Mouse (Mus musculus): Measurements from ENCODE around the gene Lamc3. TPM values are rescaled to one million over a fixed set of nuclear protein-coding genes. Genes with fewer than 3 reads are reported as not detected.
A peak's percentile ranks its signal among the peaks of the same experiment; 100 is the strongest.
"Not testable (repeated sequence)": the region's sequence is repeated elsewhere in the genome, so short reads cannot be mapped to it uniquely, and the experiment has no call there.

Gene Lamc3
- total RNA-seq, 2 experiments from 2014 or later, result not detected

DNA sequence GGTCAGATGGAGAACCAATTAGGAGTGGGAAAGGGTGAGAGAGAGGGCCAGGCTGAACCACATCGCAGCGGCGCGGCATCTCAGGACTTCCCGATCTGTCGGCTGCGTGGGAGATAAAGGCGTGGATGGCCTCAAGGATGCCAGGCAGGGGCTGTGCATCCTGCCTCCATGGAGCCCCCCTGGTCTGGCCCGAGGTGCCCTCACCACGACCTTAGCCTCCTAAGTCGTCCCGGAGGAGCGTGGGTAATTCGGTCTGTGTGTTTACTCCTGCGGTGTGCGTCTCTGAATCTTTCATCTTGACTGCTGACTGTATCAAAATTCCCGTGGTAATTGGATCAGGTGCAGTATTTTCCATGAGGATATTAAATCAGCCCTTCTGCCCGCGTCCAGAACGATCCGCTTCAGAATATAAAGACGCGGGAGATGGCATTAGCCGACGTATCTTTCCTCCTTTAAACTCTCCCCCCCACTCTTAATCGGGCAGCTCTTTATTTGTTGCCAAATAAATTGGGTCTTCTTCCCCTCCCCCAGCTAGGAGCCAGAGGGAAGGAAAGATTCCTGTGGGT lies 12.7 kb upstream of the Lamc3 start:
- no peak for ATAC-seq (replicated peaks; ENCODE audit: poor library complexity)

DNA sequence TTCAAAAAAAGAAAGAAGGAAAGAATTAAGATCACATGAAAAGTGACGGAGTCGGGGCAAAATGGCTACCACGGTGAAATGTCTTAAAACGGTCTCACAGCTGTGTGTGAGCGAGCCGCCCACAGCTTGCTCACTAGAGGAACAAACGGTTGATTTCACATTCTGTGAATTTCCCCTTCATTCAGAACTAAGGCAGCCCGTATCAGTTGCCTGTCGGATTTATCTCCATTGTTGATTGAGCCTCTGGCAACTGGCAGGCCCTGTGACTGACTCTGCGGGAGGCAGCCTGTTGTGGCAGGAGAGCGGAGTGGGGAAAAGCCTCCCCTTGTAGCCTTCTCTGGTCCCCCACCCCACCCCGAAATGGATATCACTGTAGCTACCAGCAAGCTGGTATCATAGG lies 10.6 kb upstream of the Lamc3 start:
- ATAC-seq (replicated peaks; ENCODE audit: poor library complexity), result no peak

DNA sequence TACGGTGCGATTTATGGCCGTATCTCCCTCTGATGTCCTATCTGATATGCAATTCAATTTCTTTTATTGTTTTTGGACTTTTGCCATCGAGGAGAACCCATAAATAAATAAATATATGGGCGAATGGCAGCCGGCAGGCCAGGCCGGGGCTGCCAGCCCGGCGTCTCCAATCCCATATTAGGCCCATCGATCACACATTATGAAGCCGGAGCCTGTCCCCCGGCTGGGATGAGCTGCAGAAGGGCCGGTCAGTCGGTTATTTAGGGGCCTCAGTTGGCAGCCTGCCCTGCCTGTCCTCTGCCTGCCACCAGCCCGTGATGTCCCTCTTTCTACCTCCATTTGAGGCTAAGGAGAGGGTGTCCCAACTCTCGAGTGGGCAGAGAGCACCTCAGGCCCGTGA lies 8.5 kb upstream of the Lamc3 start:
- no peak for ATAC-seq (replicated peaks; ENCODE audit: poor library complexity)

DNA sequence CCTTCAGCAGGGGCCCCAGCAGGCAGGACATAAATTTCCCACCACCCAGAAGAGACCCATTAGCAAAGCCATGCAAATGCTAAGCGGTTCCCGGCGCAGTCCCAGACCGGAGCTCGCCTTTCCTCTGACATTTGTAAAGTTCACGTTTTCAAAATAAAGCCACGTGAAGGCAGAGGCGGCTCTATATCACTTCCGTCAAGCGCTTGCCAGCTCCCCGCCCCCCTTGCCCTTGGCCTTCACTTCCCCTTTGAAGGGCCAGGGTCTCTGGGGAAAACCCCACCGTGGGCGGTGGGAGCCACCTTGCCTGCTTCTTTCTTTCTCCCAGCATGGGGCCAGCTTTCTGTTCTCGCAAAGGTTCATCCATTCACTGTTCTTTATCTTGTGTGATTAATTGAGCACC lies 6.2 kb upstream of the Lamc3 start:
- ATAC-seq (replicated peaks; ENCODE audit: poor library complexity), result no peak

DNA sequence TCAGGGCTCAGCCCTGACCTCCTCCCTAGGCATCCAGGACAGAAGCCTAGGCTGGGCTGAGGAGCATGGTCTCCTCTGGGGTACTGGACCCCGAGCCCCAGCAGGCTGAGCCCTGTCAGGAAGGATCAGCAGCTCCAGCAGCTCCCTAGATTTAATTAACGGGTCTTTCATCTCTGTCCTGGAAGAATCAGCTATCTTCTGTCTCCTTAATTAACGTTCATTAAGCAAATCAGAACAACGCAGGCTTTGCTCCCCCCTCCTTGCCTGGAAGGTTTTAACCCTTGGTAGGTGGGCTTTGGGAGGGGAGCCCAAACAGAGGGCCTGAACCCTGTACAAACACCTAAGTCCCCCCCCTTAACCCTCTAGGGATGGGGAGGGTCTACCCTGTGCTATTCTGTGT lies 4.0 kb upstream of the Lamc3 start:
- no peak for ATAC-seq (replicated peaks; ENCODE audit: poor library complexity)

DNA sequence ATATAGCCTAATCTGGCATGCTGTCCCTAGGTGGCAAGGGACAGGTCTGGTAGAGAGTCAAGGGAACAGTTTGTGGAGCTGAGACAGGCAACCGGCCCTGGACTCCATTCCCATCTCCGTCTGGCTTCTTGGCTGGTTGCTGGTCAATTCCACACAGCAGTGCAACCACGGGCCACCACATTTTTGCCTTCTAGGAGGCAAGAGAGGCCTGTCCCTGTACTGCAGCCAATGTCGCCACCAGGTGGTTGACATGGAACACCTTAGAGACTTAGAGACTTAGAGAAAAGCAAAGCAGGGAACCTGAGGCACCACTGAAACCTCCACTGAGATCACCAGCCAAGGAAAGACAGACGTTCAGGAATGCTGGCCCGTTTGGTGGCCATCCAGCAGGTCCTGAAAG lies 2.3 kb upstream of the Lamc3 start:
- ATAC-seq (replicated peaks; ENCODE audit: poor library complexity), result no peak

DNA sequence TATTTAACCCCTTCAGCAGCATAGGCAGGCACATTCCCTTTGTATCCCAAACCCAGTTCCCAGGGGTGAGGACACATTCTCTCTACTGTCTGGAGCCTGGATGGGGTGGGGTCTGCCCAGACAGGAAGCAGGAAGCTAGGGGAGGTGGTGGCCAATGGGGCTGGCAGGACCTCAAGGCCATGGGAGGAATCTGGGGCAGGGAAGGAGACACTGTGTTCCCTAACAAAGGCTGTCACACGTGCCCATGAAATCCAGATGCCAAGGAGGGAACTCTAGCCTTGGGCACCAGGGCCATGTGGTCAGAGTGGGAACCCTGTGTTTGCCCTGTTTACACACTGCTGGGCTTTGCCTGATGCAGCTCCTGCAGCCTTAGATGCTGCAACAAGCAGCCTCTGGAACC lies 1.8 kb downstream of the Lamc3 start:
- no peak for ATAC-seq (replicated peaks; ENCODE audit: poor library complexity)

DNA sequence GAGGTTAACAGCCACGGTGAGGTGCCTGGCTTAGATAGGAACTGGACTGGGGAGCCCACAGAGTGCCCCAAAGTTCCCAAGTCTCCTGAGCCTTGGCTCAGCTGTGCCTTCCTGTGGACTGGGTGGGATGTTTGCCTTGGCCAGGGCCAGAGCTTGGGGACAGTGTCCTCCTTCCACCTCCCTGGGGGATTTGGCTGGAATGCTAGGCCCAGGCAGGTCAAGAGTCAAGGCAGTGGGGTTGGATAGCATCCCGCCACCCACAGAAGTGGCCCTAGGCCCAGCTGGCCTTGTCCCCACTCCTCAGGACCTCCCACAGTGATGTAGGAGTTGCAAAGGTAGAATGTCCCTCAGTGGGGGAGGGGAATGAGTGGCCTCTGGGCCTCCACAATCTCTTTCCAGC lies 4.1 kb downstream of the Lamc3 start:
- no peak for ATAC-seq (replicated peaks; ENCODE audit: poor library complexity)

DNA sequence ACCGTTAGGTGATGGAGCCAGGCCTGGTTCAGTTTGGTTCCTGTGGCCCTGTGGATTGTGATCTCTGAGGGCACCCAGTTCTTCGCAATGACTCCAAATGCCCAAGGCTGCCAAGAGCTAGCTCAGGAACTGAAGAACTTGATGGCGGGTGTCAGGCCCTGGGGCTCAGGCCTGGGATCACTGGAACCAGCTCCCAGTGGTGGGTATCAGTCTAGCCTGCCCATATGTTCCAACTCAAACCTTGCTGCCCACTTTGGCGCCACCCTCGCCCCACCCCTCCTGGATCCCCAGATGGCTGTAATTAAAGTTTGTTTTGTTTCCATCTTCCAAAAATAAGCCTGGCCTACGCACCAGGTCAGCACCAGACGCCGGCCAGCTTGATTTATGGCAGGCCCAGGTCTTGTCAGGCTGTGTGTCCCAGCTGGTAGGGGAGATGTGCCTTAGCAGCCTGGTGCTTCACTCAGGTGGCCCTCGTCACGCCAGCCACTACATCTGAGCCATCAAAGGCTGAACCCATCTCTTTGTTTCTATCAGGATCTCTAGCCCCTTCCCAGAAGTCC lies 6.1 kb downstream of the Lamc3 start:
- no peak for ATAC-seq (replicated peaks; ENCODE audit: poor library complexity)

DNA sequence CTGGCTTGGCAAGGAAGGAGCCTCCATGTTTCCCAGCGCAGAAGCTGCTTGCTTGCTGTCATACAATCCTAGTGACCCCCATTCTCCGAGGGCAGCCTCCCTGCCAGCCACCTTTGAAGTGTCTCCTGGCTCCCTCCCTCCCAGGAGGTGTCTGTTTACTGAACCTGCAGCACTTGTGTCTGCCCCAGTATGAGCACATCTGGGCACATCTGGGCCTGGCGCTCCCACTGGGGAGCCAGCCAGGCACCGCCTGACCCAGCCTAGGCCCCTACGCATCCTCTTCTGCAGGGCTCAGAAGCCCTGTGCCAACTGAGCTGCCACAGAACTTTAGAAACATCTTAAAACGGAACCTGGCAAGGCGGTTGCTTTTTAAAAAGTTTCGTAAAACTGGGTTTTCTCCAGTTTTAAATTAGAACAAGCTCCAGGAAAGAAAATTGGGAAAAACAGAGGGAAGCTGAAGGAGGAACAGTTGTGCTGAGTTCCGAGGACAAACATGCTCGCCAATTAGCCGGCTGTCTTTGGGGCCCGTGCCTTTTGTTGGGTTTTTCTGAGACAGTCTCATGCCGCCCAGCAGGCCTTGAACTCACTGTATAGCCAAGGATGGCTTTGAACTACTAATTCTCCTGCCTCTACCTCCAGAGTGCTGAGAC lies 7.3 kb downstream of the Lamc3 start:
- ATAC-seq (replicated peaks; ENCODE audit: poor library complexity), result no peak

DNA sequence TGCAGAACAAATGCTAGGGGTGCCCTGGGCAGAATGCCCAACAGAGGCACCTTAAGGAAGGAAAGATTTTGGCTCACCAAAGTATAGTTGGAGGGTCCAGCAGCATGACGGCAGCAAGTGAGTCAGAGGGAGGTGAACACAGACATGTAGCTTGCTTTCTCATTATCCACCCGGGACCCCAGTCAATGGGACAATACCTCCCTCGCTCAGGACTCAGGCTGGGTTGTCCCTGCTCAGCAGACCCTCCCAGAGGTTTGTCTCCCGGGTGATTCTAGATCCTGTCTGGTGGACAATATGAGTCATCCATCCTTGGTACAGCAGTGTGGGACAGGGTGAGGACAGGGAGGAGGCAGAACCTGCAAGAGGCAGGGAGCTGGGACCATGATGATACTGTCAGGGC lies 13.8 kb downstream of the Lamc3 start:
- ATAC-seq (replicated peaks; ENCODE audit: poor library complexity), result no peak

DNA sequence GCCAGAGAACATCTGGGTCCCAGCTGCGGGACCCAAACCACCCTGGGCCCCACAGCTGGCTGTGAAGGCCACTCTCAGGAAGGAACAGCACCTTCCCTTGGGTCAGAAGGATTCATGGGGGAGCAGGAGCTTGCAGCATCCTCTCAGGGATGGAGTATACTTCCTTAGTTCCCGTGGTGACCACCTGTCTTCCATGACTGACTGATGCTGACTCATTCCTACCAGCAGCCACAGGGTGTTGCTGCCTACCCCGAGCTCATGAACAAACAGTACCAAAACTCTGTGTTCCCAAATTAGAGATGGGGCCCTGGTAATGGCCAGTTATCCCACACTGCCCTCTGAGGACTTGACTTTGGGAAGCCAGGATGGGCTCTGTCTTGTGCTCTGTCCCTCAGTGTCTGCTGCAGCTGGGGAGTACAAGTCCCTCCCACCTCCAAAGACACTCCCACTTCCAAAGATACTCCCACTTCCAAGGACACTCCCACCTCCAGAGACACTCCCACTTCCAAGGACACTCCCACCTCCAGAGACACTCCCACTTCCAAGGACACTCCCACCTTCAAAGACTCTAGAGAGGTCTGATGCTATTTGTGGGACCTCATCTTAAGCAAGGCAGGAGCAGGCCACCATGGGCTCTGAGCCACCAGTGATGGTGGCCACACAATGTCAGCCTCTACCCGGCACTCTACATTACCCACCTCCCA lies 14.7 kb downstream of the Lamc3 start:
- ATAC-seq (replicated peaks; ENCODE audit: poor library complexity), result peak; percentile 89

DNA sequence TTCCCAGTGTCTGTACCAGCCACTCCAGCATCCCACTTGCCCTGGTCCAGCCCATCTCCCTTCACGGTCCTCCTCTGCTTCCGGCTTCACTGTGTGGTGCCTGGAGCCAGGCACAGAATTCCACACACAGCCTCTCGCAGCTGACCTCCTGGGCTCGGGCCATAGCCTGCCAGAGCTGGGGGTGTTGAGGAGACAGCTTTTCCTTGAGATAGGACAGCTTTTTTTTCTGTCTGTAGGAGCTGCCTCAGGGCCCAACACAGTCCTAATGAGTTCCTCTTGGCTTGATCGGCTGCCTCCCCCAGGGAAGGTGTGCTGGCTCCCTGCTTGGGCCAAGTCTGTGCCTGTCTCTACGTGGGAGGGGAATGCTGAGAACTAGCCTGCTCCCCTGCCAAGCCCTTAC lies 17.0 kb downstream of the Lamc3 start:
- ATAC-seq (replicated peaks; ENCODE audit: poor library complexity), result no peak

DNA sequence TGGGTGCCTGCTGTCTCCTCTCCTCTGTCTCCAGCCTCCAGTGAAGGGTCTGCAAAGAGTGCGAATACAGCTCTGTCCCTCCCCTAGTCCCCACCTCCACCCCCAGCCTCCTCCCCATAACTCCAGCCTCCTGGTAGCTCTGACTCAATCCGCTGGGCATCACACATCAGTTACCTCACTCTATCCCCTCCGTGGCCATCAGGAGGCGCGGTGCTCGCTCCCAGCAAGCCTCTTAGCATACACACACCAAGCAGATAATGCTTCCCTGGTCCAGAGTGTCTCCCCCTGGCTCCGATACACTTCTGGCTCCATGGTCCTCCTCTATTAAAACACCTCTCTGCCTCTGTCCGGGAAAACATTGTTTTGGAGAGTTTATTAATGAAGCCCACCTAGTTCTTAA lies 17.5 kb downstream of the Lamc3 start:
- ATAC-seq (replicated peaks; ENCODE audit: poor library complexity), result no peak

DNA sequence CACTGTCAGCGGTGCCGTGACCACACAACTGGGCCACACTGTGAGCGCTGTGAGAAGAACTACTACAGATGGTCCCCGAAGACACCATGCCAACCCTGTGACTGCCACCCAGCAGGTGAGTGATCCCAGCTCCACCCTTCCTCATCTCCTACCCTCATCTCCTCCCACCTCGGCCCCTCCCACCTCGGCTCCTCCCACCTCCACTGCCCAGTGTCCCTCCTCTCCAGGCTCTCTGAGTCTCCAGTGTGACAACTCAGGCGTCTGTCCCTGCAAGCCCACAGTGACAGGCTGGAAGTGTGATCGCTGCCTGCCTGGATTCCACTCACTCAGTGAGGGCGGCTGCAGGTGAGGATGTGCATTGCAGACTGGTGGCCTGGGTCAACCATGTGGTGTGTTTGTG lies 18.6 kb downstream of the Lamc3 start:
- no peak for ATAC-seq (replicated peaks; ENCODE audit: poor library complexity)

DNA sequence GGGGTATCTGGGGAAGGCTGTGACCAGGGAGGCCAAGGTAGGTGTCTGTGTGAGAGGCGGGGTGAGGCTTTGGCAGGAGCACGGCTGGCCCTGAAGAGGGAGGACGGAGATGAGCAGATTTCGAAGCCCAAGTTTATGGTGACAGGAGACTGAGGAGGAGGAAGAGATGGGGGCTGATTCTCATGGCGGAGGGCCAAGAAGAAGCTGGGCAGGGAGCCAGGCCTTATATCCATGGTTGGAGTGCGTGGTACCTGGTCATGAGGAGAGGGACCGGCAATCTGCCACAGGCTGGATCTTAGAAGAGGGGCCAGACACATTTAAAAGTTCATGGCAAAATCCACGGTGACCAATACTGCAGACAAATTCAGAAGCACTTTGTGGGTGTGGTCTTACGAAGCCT lies 19.3 kb downstream of the Lamc3 start:
- no peak for ATAC-seq (replicated peaks; ENCODE audit: poor library complexity)

DNA sequence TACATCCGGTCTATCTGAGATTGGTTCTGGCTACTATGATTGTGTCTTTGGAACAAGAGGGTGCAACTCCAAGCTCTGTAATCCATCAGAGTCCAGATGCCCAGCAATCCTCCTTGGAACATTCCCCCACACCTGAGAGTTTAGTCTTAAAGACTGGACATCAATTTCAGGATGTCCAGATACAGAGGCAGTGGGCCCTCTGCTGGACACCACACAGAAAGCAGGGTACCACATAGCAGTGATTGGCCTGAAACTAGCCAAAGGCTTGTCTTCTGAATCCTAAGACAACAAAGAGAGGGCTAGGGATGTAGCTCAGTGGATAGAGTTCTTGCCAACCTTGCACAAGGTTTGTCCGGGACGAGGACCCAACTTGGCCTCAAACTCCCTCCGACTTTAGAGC lies 25.5 kb downstream of the Lamc3 start:
- ATAC-seq (replicated peaks; ENCODE audit: poor library complexity), result no peak

DNA sequence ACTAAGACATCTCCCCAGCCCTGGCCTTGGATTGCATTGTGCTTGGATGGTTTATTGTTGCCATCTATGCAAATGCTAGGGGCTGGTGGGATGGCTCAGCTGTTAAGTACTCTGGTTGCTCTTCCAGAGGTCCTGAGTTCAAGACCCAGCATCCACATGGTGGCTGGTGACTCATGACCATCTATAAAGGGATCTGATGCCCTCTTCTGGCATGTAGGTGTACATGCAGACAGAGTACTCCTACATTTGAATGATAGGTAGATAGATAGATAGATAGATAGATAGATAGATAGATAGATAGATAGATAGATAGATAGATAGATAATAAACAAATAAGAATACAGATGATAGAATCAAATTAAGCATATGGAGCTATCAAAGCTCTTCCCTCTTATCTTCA lies 27.1 kb downstream of the Lamc3 start:
- not testable (repeated sequence) for ATAC-seq (replicated peaks; ENCODE audit: poor library complexity)

DNA sequence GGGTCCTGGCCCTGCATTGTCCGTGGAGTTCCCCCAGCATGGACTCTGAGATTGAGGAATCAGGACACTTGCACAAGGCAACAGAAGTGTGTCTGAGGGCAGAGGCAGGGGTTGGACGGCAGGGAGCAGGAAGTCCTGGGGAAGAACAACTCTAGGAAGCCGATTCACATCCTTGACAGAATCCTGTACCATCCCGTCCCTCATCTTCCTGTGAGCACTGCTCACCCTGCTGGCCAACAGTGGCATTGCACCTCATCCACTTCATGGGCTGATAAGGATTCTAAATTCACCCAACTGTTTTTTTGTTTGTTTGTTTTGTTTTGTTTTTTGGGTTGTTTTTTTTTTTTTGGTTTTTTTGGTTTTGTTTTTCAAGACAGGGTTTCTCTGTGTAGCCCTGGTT lies 28.0 kb downstream of the Lamc3 start:
- peak; percentile 79 for ATAC-seq (replicated peaks; ENCODE audit: poor library complexity)

DNA sequence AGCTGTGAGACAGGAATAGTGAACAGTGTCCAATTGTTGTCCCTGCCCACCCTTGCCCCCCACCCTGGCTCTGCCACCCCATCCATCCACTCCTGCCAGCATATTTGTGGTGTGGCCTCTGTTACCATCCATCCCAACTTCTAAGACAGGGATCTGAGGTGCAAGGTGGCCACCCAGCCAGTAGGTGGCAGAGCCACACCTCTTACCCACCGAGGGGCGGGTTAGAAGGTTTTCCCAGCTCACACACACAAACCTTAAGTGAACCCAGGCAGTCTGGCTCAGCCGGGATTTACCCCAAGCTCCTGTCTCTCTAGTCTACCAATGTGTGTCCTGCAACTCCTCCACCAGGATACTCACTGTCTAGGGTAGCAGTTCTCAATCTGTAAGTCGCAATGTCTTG lies 30.5 kb downstream of the Lamc3 start:
- peak; percentile 79 for ATAC-seq (replicated peaks; ENCODE audit: poor library complexity)

DNA sequence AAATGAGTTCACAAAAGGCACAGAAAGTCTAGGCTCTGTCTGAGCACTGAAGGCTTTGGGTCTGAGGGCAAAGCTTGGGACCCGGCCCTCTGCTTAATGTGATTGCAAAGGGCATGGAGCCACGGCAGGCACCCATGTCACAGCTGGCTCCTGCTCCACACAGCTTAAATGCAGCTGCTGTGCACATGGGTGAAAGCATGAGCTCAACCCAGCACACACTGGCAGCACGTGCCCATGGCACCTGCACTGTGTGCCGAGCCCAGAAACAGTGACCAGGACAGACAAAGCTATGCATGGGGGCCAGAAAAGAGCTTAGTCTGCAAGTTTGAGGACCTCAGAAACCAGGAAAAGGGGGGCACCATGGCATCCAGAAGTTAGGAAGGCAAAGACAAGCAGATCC lies 36.6 kb downstream of the Lamc3 start:
- ATAC-seq (replicated peaks; ENCODE audit: poor library complexity), result no peak

DNA sequence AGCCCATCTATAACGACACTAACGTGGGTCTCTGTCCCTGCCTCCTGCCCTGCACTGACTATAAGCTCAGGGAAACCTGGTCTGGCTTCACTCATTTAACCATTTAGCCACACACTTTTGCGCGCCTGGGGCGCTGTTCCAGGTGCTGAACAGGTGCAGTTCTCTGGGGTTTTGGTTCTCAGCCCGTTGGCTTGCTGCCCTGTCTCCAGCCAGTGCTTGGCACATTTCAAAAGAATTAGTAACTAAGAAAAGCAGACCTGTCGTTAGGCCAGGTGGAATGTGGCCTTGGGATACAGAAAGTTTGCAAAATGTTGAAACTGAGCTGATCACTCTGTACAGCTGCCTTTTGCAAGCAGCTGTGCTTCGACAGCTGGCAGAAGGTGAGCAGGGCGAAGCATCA lies 37.7 kb downstream of the Lamc3 start:
- ATAC-seq (replicated peaks; ENCODE audit: poor library complexity), result no peak
